Mouse (Mus musculus) gastrocnemius, postnatal 14 days (tissue): ENCODE results near the gene Aox3. TPM values are rescaled to one million over a fixed set of nuclear protein-coding genes. Genes with fewer than 3 reads are reported as not detected.

Experiments used
- DNase-seq: peaks from one replicate; pipeline ENCODE4 v3.0.0; 2021; ENCODE audit warnings: mixed read lengths
- intact Hi-C: fragments of 180-260 bp; cut with DNase I; formaldehyde crosslinking; loops from one replicate; pipeline ENCODE4 v1.15.1; 2025; ENCODE audit warnings: low total_unique reads
- total RNA-seq, 2 experiments: library from RNA; stranded (reverse); gene quantifications; 2 replicates each; pipeline ENCODE4 v1.2.3; 2021

Aox3 gene
- total RNA-seq, 2 experiments from 2014 or later, result 0.08 to 0.29 TPM

DNA sequence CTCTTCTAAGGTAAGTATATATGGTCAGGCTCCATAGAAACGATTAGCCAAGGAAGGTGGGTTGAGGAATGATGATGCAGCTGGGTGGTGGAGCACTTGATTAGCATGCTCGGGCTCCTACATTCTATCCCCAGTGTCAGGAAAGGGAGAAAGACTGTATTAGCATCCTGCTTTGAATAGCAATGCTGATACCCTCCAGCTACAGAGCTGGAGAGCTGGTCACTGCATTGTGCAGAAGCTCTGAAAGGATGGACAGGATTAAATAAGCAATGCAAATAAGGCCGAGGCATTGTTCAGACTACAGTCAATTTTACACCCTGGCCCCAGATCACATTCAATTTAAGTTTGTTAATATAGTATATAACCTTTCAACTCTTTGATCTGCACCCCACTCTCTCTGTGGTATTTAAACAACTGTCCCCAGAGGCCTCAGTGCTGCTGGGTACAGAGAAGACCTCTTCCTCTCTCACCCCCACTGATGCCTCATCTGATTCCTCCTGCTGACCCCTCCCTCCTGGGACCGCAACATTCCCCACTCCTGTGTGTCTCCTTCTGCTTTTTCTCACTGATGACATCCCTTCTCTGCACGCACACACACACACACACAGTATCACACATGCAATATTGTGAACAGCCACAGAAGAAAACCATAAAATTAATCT, 75.7 kb downstream of the Aox3 start:
- intact Hi-C loops, result no loop called here
- no peak for DNase-seq

DNA sequence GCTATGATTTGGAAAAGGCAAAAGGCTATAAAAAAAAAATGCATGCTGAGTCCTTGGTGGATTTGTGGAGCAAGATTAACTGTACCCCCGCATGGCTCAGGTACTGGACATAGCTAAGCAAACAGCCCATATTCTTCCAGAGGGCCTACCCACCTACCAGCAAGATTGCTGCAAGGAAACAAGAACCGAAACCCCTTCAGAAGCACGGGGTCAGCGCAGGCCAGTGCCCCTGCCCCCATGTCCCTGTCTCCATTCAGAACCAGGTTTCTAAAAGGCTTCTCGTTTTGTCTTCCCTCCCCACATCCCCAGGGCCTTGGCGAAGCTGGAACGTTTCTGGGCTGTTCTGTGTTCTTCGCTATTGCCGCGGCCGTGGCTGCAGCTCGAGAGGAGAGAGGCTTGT, 81.4 kb downstream of the Aox3 start:
- intact Hi-C loops, result no loop called here
- no peak for DNase-seq

DNA sequence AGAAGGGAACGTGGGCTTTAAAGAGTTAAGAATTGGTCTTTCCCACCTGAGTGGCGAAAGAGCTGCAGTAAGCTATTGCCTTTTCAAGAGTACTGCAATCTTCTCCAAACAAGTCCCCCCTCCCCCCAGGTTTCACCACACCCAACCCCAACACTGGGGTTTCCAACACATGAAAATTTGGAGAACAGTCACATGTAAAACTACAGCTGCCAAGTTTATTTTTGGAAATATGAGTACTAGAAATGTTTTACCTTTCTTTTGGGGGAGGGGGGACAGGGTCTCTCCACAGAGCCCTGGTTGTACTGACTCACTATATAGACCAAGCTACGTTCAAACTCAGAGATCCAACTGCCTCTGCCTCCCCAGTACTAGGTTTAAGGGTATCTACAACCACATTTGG, 82.1 kb downstream of the Aox3 start:
- intact Hi-C loops, result no loop called here

DNA sequence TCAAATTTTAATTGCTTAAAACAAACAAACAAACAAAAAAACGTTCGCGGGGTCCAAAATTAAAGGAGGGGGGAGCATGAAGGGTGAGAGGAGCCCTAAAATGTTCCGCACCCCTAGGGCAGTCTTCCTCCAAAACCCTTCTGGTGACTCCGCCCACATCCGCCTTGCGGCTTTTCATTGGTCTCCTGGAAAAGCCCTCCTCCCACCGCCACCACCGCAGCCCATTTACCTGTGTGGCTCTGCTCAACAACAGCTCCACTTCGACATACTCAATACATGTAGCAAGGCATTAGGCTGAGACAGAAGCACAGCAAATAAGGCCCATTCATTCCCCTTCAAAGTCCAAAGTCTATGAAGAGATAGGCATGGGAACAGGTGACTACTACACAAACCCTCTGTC, 82.6 kb downstream of the Aox3 start:
- intact Hi-C loops, result no loop called here
- DNase-seq, result no peak

More for the DNA sequence above, 82.1 kb downstream of the Aox3 start:
- DNase-seq, result no peak

- intact Hi-C loops, result no loop called here
- no peak for DNase-seq
Observed at GRCm38 (mm10) chr1:58197023-58197422, 84.1 kb downstream of the Aox3 start.

DNA sequence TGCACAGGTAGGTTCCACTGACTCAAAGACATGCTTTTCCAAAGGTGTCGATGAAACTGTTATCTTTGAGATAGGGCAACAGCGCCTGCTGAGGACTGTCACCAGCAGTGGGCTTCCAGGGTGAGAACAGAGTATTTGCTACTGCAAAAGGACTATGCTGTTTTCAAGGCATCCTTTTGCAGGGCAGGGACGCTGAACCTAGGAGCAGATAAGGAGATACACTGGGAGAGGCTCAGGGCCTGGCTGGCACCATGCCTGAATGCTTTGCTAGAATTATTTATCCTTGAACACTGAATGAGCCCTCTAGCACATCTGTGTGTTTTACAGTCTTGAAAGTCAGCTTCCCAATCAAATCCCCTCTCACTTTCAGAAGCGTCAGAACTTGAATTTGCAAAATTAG, 85.5 kb downstream of the Aox3 start:
- intact Hi-C loops, result no loop called here
- no peak for DNase-seq

- intact Hi-C loops, result no loop called here
- DNase-seq, result no peak
Observed at GRCm38 (mm10) chr1:58210203-58210602, 97.3 kb downstream of the Aox3 start, which contains the start of gene Aox4. Gene Aox4, plus strand, starts transcription at chr1:58210397.

GRCm38 (mm10) chr1:58212805-58213204, 99.9 kb downstream of the Aox3 start:
- intact Hi-C loops, result no loop called here
- DNase-seq, result no peak

DNA sequence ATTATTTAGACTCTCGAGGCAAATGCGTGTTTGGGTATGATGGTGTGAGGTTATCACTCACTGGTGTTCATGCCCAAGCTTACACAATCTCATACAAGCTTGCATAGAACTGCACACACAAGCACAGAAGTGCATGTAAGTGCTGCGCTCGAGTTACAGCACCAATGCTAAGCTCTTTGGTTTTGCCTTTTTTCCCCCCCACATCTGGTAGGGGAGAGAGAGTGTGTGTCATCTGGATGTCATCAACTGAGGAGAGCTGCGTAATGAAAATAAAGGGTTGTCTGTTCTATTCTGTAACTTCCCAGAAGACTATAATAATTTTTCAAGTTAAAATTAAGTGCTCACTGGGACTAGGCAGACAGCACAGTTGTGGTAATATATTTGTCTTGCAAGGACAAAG, 100.9 kb downstream of the Aox3 start:
- intact Hi-C loops, result no loop called here
- DNase-seq, result no peak

DNA sequence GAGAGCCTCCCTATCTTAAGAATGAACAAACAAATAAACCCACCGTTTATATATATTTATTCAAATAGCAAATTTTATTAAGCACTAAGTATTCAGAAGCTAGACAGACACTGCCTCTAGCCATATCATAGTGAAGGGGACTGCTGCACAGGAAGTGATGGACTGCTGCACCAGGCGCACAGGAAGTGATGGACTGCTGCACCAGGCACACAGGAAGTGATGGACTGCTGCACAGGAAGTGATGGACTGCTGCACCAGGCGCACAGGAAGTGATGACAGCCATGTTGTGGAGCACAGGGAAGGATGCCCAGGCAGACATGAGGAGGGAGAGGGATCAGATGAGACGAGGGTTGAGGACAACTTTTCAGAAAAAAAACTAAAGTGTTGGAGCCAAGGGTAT, 102.4 kb downstream of the Aox3 start:
- no peak for DNase-seq
- intact Hi-C loops, result no loop called here

- intact Hi-C loops, result no loop called here
- no peak for DNase-seq
Observed at GRCm38 (mm10) chr1:58215956-58216532, 103.1 kb downstream of the Aox3 start.

GRCm38 (mm10) chr1:58221070-58221469, 108.1 kb downstream of the Aox3 start:
- intact Hi-C loops, result no loop called here
- DNase-seq, result no peak

GRCm38 (mm10) chr1:58221879-58222278, 108.9 kb downstream of the Aox3 start:
- intact Hi-C loops, result no loop called here
- DNase-seq, result no peak

DNA sequence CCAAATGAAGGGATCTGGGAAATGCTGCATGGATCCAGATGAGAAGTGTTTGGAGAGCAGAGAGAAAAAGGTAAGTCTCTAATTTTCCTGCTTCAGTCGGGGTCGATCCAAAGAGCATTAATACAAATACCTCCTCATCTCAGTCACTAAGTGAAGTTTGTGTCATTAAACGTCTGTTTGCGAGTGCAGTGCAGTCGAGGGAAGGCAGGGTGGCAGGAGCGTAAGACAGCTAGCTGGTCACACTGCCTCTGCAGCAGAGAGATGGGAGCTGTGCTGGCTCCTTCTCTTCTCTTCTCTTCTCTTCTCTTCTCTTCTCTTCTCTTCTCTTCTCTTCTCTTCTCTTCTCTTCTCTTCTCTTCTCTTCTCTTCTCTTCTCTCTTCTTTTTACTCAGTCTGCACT, 115.2 kb downstream of the Aox3 start:
- DNase-seq, result no peak
- intact Hi-C loops, result no loop called here

GRCm38 (mm10) chr1:58228916-58229315, 116.0 kb downstream of the Aox3 start:
- intact Hi-C loops, result no loop called here
- DNase-seq, result no peak

DNA sequence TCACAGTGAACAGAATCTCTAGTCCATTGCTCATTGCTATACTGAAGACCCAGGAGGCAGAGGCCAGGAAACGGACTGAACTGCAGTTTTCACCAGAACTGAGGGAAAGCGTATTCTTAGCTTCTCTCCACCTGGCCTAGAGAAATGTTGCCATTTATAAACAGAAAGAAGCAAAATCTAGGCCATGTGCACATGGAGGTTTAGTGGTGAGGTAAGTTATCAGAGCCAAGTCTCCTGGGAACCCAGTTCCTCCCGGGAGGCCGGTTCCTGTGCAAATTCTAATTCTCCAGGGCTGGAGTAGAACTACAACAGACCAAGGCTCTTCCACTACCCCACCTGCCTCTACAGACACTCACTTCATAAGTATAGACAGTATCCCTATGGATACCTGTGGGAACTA, 116.8 kb downstream of the Aox3 start:
- no peak for DNase-seq
- intact Hi-C loops, result no loop called here

GRCm38 (mm10) chr1:58230542-58230941, 117.6 kb downstream of the Aox3 start:
- intact Hi-C loops, result no loop called here
- DNase-seq, result no peak

DNA sequence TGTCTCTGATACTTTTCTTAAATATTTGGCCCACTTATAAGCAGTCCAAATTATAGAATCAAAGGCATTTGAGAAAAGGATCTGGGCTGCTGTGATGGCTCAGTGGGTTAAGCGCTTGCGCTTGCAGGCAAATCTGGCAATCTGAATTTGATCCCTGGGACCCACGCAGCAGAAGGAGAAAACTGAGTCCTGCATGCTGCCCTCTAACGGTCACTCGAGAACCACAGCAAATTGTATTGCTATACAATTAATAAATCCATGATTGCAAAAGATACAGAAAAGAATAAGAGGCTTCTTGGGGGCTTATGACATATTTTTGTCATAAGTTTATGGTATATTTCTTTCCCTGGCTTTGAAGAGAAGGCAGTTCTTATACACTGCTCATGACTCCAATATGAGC, 122.5 kb downstream of the Aox3 start:
- intact Hi-C loops, result no loop called here
- no peak for DNase-seq

DNA sequence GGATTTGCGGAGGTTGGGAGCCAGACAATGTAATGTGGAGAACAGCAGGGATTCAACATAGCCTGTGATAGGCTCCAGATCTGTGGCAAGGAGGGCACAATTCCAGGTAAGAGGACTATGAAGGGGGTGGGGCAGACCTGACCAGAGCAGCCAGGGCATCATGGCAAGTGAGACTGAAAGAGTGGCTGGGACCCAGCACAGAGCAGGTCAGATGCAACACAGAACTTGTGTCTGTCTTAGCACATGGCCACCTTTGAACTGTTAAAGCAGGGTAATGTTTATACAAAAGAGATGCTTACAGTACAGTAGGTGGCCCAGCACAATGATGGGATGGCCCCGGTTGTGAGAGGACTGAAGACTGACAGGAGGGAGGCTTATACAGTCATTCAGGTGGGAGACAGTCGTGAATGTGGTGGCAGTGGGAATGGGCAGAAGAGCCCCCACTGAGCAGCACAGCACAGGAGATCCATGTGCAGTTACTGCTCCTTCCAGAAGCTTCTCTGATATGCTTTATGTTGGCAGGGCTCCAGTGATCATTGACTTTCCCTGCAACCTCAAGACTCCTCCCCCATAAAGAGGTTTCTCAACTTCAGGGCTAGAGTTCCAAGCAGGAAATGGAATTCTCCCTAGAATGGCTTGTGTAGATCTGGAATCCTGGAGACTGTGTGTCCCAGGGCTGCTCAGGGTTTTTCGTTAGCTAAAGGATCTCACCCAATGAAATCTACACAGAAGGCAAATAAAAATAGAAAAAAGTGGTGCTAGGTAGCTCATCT, 124.8 kb downstream of the Aox3 start:
- no peak for DNase-seq
- intact Hi-C loops, result no loop called here

GRCm38 (mm10) chr1:58238440-58238839, 125.5 kb downstream of the Aox3 start:
- intact Hi-C loops, result no loop called here
- DNase-seq, result no peak

DNA sequence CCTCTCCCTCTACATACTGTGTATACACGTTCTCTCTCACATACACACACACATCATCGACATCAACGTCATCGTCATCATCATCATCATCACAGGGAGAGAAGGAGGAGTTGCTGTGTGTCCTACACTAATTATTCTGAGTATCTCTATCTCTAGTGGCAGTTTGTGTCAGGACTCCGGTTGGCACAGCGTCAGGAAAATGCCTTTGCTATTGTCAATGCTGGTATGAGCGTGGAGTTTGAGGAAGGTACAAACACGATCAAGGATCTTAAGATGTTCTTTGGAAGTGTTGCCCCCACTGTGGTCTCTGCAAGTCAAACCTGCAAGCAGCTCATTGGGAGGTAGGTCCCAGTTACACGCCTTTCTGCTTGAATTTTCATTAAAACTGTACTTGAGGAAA, 126.0 kb downstream of the Aox3 start:
- intact Hi-C loops, result no loop called here
- no peak for DNase-seq
